Mouse (Mus musculus): ENCODE measurements at regions not wholly inside any gene's neighbourhood (a gene's known extent, or its start where the extent isn't known, plus 50 kb on each side); places are given as distances from the start of the nearest gene placed in this dataset.

DNA sequence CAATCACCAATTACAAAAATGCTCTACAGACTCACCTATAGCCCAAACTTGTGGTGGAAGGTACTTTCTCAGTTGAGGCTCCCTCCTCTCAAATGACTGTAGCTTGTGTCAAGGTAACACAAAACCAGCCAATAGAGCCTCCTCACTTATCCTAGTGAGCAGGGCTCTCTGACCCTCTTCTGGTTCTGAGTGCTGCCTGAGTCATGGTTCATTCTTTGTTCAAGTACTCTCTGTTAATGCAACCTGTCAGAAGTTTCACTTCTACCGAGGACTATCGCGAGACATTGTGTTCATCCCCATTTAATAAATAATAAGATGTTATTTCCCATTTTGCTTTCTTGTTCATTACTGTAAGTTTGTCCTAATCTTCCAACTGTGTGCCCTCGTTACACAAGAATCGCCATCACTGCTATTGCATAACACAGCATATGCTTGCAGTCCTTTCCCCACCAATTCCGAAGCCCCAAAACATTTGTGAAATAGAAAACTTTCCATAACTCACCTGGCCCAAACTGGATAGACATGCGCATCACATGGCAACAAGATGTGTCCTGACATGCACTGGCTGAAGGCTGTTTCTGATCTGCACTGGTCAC is 59.6 kb upstream of the Nabp1 start:
- H3K27me3 ChIP-seq (ENCODE audit: insufficient read depth, low read length): no peaks in the 10 kb centered on the region
- H3K9me3 ChIP-seq (ENCODE audit: low read length): no peaks in the 10 kb centered on the region
- no peak for TF ChIP-seq CTCF (IDR thresholded peaks at IDR 0.05; ENCODE audit: low read depth)
- DNase-seq (no peak), ATAC-seq (no peak)
- no peak overlapping the region for H3K4me2 ChIP-seq (ENCODE audit: low read depth)
- 92% methylated on average over 7 of the region's 7 CpGs for WGBS
- no peak overlapping the region for H3K9ac ChIP-seq
- H3K4me1 ChIP-seq (ENCODE audit: insufficient read depth): no peaks in the 10 kb centered on the region
- no peak overlapping the region for H3K27ac ChIP-seq (ENCODE audit: low read depth, low read length)
- H3K36me3 ChIP-seq (ENCODE audit: insufficient read depth): no peaks in the 10 kb centered on the region
- no peak overlapping the region for H3K4me3 ChIP-seq (ENCODE audit: low read depth, low read length)

GRCm38 (mm10) chr1:51536076-51536475 is 57.9 kb upstream of the Nabp1 start:
- no peaks in the 10 kb centered on the region for H3K36me3 ChIP-seq (ENCODE audit: insufficient read depth)
- DNase-seq (no peak), ATAC-seq (no peak)

GRCm38 (mm10) chr1:51535414-51535813 is 57.2 kb upstream of the Nabp1 start:
- TF ChIP-seq CTCF (IDR thresholded peaks at IDR 0.05; ENCODE audit: low read depth): no peak
- H3K9me3 ChIP-seq (ENCODE audit: low read length): no peaks in the 10 kb centered on the region
- 90% methylated on average over 2 of the region's 2 CpGs for WGBS
- no peak overlapping the region for H3K27ac ChIP-seq (ENCODE audit: low read depth, low read length)
- no peaks in the 10 kb centered on the region for H3K4me1 ChIP-seq (ENCODE audit: insufficient read depth)
- DNase-seq: no peak
- no peak overlapping the region for H3K4me3 ChIP-seq (ENCODE audit: low read depth, low read length)
- no peak overlapping the region for H3K4me2 ChIP-seq (ENCODE audit: low read depth)
- H3K36me3 ChIP-seq (ENCODE audit: insufficient read depth): no peaks in the 10 kb centered on the region
- H3K27me3 ChIP-seq (ENCODE audit: insufficient read depth, low read length): no peaks in the 10 kb centered on the region
- no peak overlapping the region for H3K9ac ChIP-seq
- no peak for ATAC-seq

More at GRCm38 (mm10) chr1:51536076-51536475, 57.9 kb upstream of the Nabp1 start:
- Histone ChIP-seq H3K4me1 (ENCODE audit: insufficient read depth) (no peaks in the 10 kb centered on the region), H3K9ac (no peak overlapping the region), H3K27me3 (ENCODE audit: insufficient read depth, low read length) (no peaks in the 10 kb centered on the region), H3K4me3 (ENCODE audit: low read depth, low read length) (no peak overlapping the region), H3K4me2 (ENCODE audit: low read depth) (no peak overlapping the region), H3K27ac (ENCODE audit: low read depth, low read length) (no peak overlapping the region), H3K9me3 (ENCODE audit: low read length) (no peaks in the 10 kb centered on the region)
- no peak for TF ChIP-seq CTCF (IDR thresholded peaks at IDR 0.05; ENCODE audit: low read depth)
- WGBS: 82% methylated on average over 1 of the region's 1 CpGs

DNA sequence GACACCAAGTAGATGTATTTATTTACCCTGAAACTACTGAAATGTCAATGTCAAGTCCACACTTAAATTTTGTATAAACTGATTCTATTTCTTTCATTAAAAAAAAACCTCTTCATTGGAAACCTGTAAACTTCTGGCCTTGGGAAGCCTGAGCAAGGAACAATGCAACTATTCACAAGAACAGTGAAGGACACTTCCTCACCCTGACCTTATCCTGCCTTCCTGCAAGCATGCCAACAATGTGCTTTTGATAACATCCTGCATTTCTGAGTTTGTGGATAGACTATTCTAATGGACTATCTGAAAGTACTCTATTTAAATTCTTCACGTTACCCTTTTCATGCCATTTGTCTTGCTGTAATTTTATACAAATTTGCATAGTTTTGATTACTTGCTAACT is 53.1 kb upstream of the Nabp1 start:
- DNase-seq: no peak
- TF ChIP-seq CTCF (IDR thresholded peaks at IDR 0.05; ENCODE audit: low read depth): no peak
- Histone ChIP-seq H3K9me3 (ENCODE audit: low read length) (no peaks in the 10 kb centered on the region), H3K4me2 (ENCODE audit: low read depth) (no peak overlapping the region), H3K27ac (ENCODE audit: low read depth, low read length) (no peak overlapping the region), H3K4me3 (ENCODE audit: low read depth, low read length) (no peak overlapping the region), H3K36me3 (ENCODE audit: insufficient read depth) (no peaks in the 10 kb centered on the region), H3K4me1 (ENCODE audit: insufficient read depth) (no peaks in the 10 kb centered on the region), H3K27me3 (ENCODE audit: insufficient read depth, low read length) (no peaks in the 10 kb centered on the region), H3K9ac (no peak overlapping the region)
- no peak for ATAC-seq
- WGBS: 67% methylated on average over 1 of the region's 1 CpGs

DNA sequence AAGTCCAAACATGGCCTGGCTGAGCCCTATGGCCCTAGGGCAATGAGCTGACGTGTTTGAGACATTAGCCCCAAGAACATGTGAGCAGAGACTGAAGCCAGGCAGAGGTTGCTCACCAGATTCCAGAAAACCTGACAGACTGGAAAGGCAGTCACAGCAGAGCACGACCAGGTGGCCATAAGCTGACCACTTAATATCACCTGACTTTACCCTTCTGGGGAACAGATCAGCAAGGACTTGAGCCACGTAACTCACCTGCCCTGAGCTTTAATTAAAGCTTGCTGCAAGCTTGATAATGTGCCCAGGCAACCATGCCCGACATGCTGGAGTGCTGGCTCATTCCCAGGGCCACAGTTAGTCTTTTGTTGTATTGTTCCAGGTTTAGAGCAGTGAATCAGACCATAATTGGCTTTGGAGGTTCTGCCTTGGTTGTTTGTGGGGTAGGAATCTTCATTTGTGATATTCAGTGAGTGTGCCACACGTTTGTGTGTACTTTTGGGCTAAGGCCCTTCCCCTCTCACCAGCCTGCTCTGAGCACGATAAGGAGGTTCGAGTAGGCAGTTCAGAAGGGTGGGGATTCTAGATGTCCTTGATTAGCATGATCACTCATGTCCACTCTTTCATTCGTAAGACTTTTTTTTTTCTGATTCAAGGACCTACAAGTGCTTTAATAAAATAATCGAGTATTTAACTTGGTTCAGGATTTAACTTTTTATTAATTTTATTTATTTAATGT is 52.1 kb upstream of the Nabp1 start:
- H3K9ac ChIP-seq: no peak overlapping the region
- TF ChIP-seq CTCF (IDR thresholded peaks at IDR 0.05; ENCODE audit: low read depth): no peak
- H3K4me3 ChIP-seq (ENCODE audit: low read depth, low read length): no peak overlapping the region
- WGBS: 47% methylated on average over 9 of the region's 9 CpGs
- no peak for ATAC-seq
- H3K4me1 ChIP-seq (ENCODE audit: insufficient read depth): no peaks in the 10 kb centered on the region
- H3K27me3 ChIP-seq (ENCODE audit: insufficient read depth, low read length): no peaks in the 10 kb centered on the region
- H3K4me2 ChIP-seq (ENCODE audit: low read depth): no peak overlapping the region
- H3K27ac ChIP-seq (ENCODE audit: low read depth, low read length): no peak overlapping the region
- no peaks in the 10 kb centered on the region for H3K9me3 ChIP-seq (ENCODE audit: low read length)
- no peaks in the 10 kb centered on the region for H3K36me3 ChIP-seq (ENCODE audit: insufficient read depth)
- DNase-seq: no peak

GRCm38 (mm10) chr1:51529653-51530052 is 51.4 kb upstream of the Nabp1 start:
- no peak overlapping the region for H3K4me3 ChIP-seq (ENCODE audit: low read depth, low read length)
- H3K4me2 ChIP-seq (ENCODE audit: low read depth): no peak overlapping the region
- H3K27me3 ChIP-seq (ENCODE audit: insufficient read depth, low read length): no peaks in the 10 kb centered on the region
- DNase-seq (no peak), ATAC-seq (no peak)
- H3K36me3 ChIP-seq (ENCODE audit: insufficient read depth): no peaks in the 10 kb centered on the region
- no peaks in the 10 kb centered on the region for H3K4me1 ChIP-seq (ENCODE audit: insufficient read depth)
- no peak overlapping the region for H3K9ac ChIP-seq
- TF ChIP-seq CTCF (IDR thresholded peaks at IDR 0.05; ENCODE audit: low read depth): no peak
- 63% methylated on average over 5 of the region's 5 CpGs for WGBS
- no peaks in the 10 kb centered on the region for H3K9me3 ChIP-seq (ENCODE audit: low read length)
- no peak overlapping the region for H3K27ac ChIP-seq (ENCODE audit: low read depth, low read length)

GRCm38 (mm10) chr1:51528671-51529070 is 50.4 kb upstream of the Nabp1 start:
- Histone ChIP-seq H3K9ac (no peak overlapping the region), H3K4me1 (ENCODE audit: insufficient read depth) (no peaks in the 10 kb centered on the region), H3K36me3 (ENCODE audit: insufficient read depth) (no peaks in the 10 kb centered on the region), H3K9me3 (ENCODE audit: low read length) (no peaks in the 10 kb centered on the region), H3K4me2 (ENCODE audit: low read depth) (no peak overlapping the region), H3K27me3 (ENCODE audit: insufficient read depth, low read length) (no peaks in the 10 kb centered on the region), H3K4me3 (ENCODE audit: low read depth, low read length) (no peak overlapping the region), H3K27ac (ENCODE audit: low read depth, low read length) (no peak overlapping the region)
- no peak for TF ChIP-seq CTCF (IDR thresholded peaks at IDR 0.05; ENCODE audit: low read depth)
- DNase-seq: no peak
- no peak for ATAC-seq
- 62% methylated on average over 1 of the region's 1 CpGs for WGBS

Measured in forebrain, postnatal 0 days (tissue).